Mouse (Mus musculus): ENCODE measurements at regions not wholly inside any gene's neighbourhood (a gene's known extent, or its start where the extent isn't known, plus 50 kb on each side); places are given as distances from the start of the nearest gene placed in this dataset.

DNA sequence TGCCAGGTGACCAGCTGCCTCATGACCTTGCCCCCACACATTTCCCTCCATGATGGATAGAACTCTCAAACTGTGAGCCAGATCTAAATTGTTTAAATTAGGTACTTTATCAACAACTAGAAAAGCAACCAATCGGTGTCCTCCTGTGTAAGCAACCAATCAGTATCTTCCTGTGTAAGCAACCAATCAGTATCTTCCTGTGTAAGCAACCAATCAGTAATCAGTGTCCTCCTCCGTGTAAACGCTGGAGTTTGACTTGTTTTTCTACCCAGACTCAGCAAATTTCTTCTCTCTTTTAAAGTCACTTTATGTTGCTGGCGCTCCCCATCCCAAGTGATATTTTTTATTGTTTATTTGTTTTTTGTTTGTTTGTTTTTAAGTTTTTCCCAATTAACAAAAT, 307.0 kb downstream of the Irs2 start:
- Histone ChIP-seq H3K9ac (replicated peaks; ENCODE audit: low read length) (no peak overlapping the region), H3K27me3 (ENCODE audit: control insufficient read depth, insufficient read depth, low read length) (no peaks in the 10 kb centered on the region), H3K36me3 (replicated peaks; ENCODE audit: control insufficient read depth, insufficient read depth, low read depth, low read length) (no peaks in the 10 kb centered on the region), H3K4me2 (ENCODE audit: low read depth, low read length) (no peak overlapping the region), H3K27ac (replicated peaks; ENCODE audit: low read depth, low read length) (no peak overlapping the region), H3K4me3 (ENCODE audit: low read depth, low read length) (no peak overlapping the region), H3K4me1 (ENCODE audit: control insufficient read depth, insufficient read depth, low read length) (no peaks in the 10 kb centered on the region), H3K9me3 (replicated peaks; ENCODE audit: control insufficient read depth, low read length) (no peaks in the 10 kb centered on the region)
- 76% methylated on average over 4 of the region's 4 CpGs for WGBS
- ATAC-seq (replicated peaks; ENCODE audit: insufficient number of reproducible peaks, low FRiP score, low TSS enrichment, low read depth) (no peak), DNase-seq (ENCODE audit: low spot score) (no peak)

DNA sequence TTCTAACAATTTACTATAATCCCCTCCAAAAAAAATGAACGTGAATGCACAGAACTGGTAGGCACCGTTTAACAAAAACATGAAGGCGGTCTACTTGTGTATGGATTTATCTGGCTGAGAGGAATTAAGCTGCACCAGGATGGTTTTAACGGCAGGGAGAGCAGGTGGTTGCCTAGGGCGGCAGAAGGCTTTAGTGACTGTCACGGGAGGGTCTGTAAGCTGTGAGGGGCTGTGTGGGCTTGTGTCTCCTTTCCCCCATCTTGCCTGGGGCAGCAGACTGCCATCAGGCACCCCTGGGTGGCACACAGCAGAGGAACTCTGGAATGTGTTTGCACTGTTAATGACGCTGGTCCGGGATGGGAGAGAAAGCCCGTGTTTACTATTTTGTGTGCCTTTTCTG, 308.6 kb downstream of the Irs2 start:
- no peak overlapping the region for H3K27ac ChIP-seq (replicated peaks; ENCODE audit: low read depth, low read length)

DNA sequence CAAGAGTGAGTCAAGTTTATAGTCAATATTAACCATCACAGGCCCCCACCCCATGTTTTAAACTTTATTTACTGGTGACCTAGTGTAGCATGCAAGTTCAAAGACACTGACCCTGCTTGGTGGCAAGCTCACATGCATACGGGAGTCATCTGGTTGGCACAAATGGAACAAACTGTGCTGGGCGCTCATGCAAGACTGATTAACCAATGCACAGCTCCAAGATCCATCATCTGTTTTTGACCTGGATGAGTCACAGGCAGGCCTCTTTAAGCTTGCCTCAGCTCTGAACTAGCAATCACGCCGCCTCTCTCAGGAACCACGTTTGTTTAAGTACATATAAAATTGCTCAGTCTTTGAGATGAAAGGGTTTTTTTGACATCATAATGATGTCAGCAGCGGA, 313.1 kb downstream of the Irs2 start:
- DNase-seq (ENCODE audit: low spot score), result no peak
- ATAC-seq (replicated peaks; ENCODE audit: insufficient number of reproducible peaks, low FRiP score, low TSS enrichment, low read depth), result no peak
- Histone ChIP-seq H3K4me1 (ENCODE audit: control insufficient read depth, insufficient read depth, low read length) (no peaks in the 10 kb centered on the region), H3K9me3 (replicated peaks; ENCODE audit: control insufficient read depth, low read length) (no peaks in the 10 kb centered on the region), H3K9ac (replicated peaks; ENCODE audit: low read length) (no peak overlapping the region), H3K36me3 (replicated peaks; ENCODE audit: control insufficient read depth, insufficient read depth, low read depth, low read length) (no peaks in the 10 kb centered on the region), H3K27me3 (ENCODE audit: control insufficient read depth, insufficient read depth, low read length) (no peaks in the 10 kb centered on the region), H3K4me2 (ENCODE audit: low read depth, low read length) (no peak overlapping the region), H3K27ac (replicated peaks; ENCODE audit: low read depth, low read length) (no peak overlapping the region), H3K4me3 (ENCODE audit: low read depth, low read length) (no peak overlapping the region)
- 79% methylated on average over 6 of the region's 6 CpGs for WGBS

More for the DNA sequence above, 308.6 kb downstream of the Irs2 start:
- no peak for DNase-seq (ENCODE audit: low spot score)
- 72% methylated on average over 9 of the region's 9 CpGs for WGBS
- Histone ChIP-seq H3K4me2 (ENCODE audit: low read depth, low read length) (no peak overlapping the region), H3K9me3 (replicated peaks; ENCODE audit: control insufficient read depth, low read length) (no peaks in the 10 kb centered on the region), H3K36me3 (replicated peaks; ENCODE audit: control insufficient read depth, insufficient read depth, low read depth, low read length) (no peaks in the 10 kb centered on the region), H3K4me3 (ENCODE audit: low read depth, low read length) (no peak overlapping the region), H3K4me1 (ENCODE audit: control insufficient read depth, insufficient read depth, low read length) (no peaks in the 10 kb centered on the region), H3K9ac (replicated peaks; ENCODE audit: low read length) (no peak overlapping the region), H3K27me3 (ENCODE audit: control insufficient read depth, insufficient read depth, low read length) (no peaks in the 10 kb centered on the region)
- no peak for ATAC-seq (replicated peaks; ENCODE audit: insufficient number of reproducible peaks, low FRiP score, low TSS enrichment, low read depth)

DNA sequence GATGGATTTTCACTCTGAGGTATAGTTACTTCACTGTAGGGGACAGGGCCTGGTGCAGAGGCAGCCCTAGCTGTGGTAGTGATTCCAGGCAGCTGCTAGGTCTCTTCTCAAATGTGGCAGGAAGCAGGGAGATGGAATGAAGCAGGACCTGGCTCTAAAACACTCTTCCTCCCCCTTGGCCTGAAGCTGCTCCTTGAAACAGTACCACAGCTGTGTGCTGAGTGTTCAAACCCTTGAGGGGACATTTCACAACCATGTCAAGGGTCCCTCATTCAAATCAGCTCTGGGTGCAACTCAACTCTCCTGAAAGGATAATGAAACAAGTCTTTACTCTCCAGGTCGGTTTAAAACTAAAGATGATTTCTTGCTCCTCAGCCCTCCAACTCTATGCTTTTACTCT, 317.6 kb downstream of the Irs2 start:
- H3K4me2 ChIP-seq (ENCODE audit: low read depth, low read length), result no peak overlapping the region
- H3K36me3 ChIP-seq (replicated peaks; ENCODE audit: control insufficient read depth, insufficient read depth, low read depth, low read length), result no peaks in the 10 kb centered on the region
- no peak for DNase-seq (ENCODE audit: low spot score)
- no peak overlapping the region for H3K4me3 ChIP-seq (ENCODE audit: low read depth, low read length)
- H3K4me1 ChIP-seq (ENCODE audit: control insufficient read depth, insufficient read depth, low read length), result peaks cover 3% of the 10 kb centered on the region; the same call in 1 of the 2 replicates
- no peaks in the 10 kb centered on the region for H3K27me3 ChIP-seq (ENCODE audit: control insufficient read depth, insufficient read depth, low read length)
- 60% methylated on average over 1 of the region's 1 CpGs for WGBS
- ATAC-seq (replicated peaks; ENCODE audit: insufficient number of reproducible peaks, low FRiP score, low TSS enrichment, low read depth), result no peak
- H3K9me3 ChIP-seq (replicated peaks; ENCODE audit: control insufficient read depth, low read length), result no peaks in the 10 kb centered on the region
- H3K27ac ChIP-seq (replicated peaks; ENCODE audit: low read depth, low read length), result no peak overlapping the region
- H3K9ac ChIP-seq (replicated peaks; ENCODE audit: low read length), result no peak overlapping the region

DNA sequence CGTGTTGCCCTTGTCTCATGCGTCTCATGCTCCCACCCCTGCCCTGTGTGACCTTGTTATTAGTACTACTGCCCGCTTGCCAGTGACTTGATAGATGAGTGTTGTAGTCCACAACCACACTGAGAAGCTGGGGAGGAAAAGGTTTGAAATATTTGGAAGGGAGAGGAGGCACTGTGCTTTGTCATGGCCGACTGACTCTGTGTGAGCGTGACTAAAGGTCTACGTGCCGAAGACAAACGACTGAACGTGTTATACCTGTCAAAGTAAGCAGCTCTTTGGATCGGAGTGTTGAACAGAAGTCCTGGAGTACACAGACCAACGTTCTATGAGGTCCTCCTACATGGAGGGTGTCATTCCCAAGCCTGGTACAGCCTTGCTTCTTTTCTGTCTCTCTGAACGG, 318.4 kb downstream of the Irs2 start:
- H3K4me3 ChIP-seq (ENCODE audit: low read depth, low read length), result no peak overlapping the region
- ATAC-seq (replicated peaks; ENCODE audit: insufficient number of reproducible peaks, low FRiP score, low TSS enrichment, low read depth) (no peak), DNase-seq (ENCODE audit: low spot score) (no peak)
- no peaks in the 10 kb centered on the region for H3K27me3 ChIP-seq (ENCODE audit: control insufficient read depth, insufficient read depth, low read length)
- no peak overlapping the region for H3K27ac ChIP-seq (replicated peaks; ENCODE audit: low read depth, low read length)
- no peaks in the 10 kb centered on the region for H3K36me3 ChIP-seq (replicated peaks; ENCODE audit: control insufficient read depth, insufficient read depth, low read depth, low read length)
- H3K9me3 ChIP-seq (replicated peaks; ENCODE audit: control insufficient read depth, low read length), result no peaks in the 10 kb centered on the region
- peaks cover 3% of the 10 kb centered on the region; the same call in 1 of the 2 replicates for H3K4me1 ChIP-seq (ENCODE audit: control insufficient read depth, insufficient read depth, low read length)
- 74% methylated on average over 12 of the region's 12 CpGs for WGBS
- H3K4me2 ChIP-seq (ENCODE audit: low read depth, low read length), result no peak overlapping the region
- no peak overlapping the region for H3K9ac ChIP-seq (replicated peaks; ENCODE audit: low read length)

DNA sequence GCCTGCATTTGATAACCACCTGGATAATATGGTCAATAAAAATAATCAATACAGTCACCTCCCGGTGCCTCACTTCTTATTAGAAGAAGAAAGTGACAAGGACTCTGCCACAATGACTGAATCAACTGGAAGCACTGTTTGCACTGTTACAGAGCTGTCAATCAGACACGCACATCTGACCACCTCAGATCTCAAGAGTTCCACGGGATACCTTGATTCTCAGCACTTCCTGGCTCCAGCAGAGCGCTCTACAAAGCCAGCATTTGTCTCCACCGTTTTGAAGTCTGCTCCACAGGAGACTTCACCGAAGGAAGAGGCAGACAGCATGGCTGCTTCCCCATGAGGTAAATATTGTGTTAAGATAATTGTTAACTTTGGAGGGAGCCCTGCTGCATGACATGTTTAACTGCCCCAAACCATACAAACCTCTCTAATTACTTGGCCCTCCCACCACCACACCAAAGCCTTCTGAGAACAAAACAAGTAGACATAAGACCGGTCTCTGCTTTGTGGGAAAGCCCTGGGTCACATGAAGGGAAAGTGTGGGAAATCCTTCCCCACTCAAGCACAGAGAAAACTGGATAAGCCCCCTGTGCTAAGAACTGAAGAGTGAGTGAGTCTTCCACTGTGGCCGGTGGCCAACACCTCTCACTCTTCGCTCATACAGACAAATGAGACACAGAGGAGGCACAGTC, 320.2 kb downstream of the Irs2 start:
- Histone ChIP-seq H3K9ac (replicated peaks; ENCODE audit: low read length) (no peak overlapping the region), H3K27ac (replicated peaks; ENCODE audit: low read depth, low read length) (no peak overlapping the region), H3K4me1 (ENCODE audit: control insufficient read depth, insufficient read depth, low read length) (peaks cover 3% of the 10 kb centered on the region; the same call in 1 of the 2 replicates), H3K36me3 (replicated peaks; ENCODE audit: control insufficient read depth, insufficient read depth, low read depth, low read length) (no peaks in the 10 kb centered on the region), H3K4me3 (ENCODE audit: low read depth, low read length) (no peak overlapping the region), H3K4me2 (ENCODE audit: low read depth, low read length) (no peak overlapping the region), H3K27me3 (ENCODE audit: control insufficient read depth, insufficient read depth, low read length) (no peaks in the 10 kb centered on the region), H3K9me3 (replicated peaks; ENCODE audit: control insufficient read depth, low read length) (no peaks in the 10 kb centered on the region)
- 31% methylated on average over 9 of the region's 9 CpGs for WGBS
- ATAC-seq (replicated peaks; ENCODE audit: insufficient number of reproducible peaks, low FRiP score, low TSS enrichment, low read depth) (no peak), DNase-seq (ENCODE audit: low spot score) (no peak)
